Mouse (Mus musculus): ENCODE data around the gene Izumo4. TPM values are rescaled to one million over a fixed set of nuclear protein-coding genes. Genes with fewer than 3 reads are reported as not detected.

Izumo4 gene
- total and polyA plus RNA-seq, 2 experiments from 2014 or later, result 34.4 to 37.9 TPM

GRCm38 (mm10) chr10:80665016-80665380 is 37.0 kb upstream of the Izumo4 start:
- 21% methylated on average over 10 of the region's 10 CpGs for WGBS
- Histone ChIP-seq H3K4me2 (ENCODE audit: low read depth) (no peak overlapping the region), H3K9ac (no peak overlapping the region), H3K4me1 (ENCODE audit: insufficient read depth) (no peaks in the 10 kb centered on the region), H3K27ac (ENCODE audit: low read depth, low read length) (no peak overlapping the region), H3K9me3 (ENCODE audit: low read length) (no peaks in the 10 kb centered on the region), H3K36me3 (ENCODE audit: insufficient read depth) (peaks cover 49% of the 10 kb centered on the region), H3K4me3 (ENCODE audit: low read depth, low read length) (no peak overlapping the region), H3K27me3 (ENCODE audit: insufficient read depth, low read length) (no peaks in the 10 kb centered on the region)
- DNase-seq (no peak), ATAC-seq (no peak)
- TF ChIP-seq CTCF (IDR thresholded peaks at IDR 0.05; ENCODE audit: low read depth), result no peak

- H3K9ac ChIP-seq, result no peak overlapping the region
- H3K4me1 ChIP-seq (ENCODE audit: insufficient read depth), result no peaks in the 10 kb centered on the region
- no peak for TF ChIP-seq CTCF (IDR thresholded peaks at IDR 0.05; ENCODE audit: low read depth)
- H3K4me2 ChIP-seq (ENCODE audit: low read depth), result no peak overlapping the region
- DNase-seq, result no peak
- no peak overlapping the region for H3K27ac ChIP-seq (ENCODE audit: low read depth, low read length)
- H3K36me3 ChIP-seq (ENCODE audit: insufficient read depth), result peaks cover 53% of the 10 kb centered on the region
- no peaks in the 10 kb centered on the region for H3K27me3 ChIP-seq (ENCODE audit: insufficient read depth, low read length)
- no peak for ATAC-seq
- 68% methylated on average over 4 of the region's 4 CpGs for WGBS
- no peaks in the 10 kb centered on the region for H3K9me3 ChIP-seq (ENCODE audit: low read length)
- no peak overlapping the region for H3K4me3 ChIP-seq (ENCODE audit: low read depth, low read length)
Observed at GRCm38 (mm10) chr10:80665459-80665858, 36.5 kb upstream of the Izumo4 start.

- 0 out of 2 replicates have a peak, but pooled peaks have one; percentile 9 for TF ChIP-seq CTCF (IDR thresholded peaks at IDR 0.05; ENCODE audit: low read depth)
- no peak overlapping the region for H3K9ac ChIP-seq
- ATAC-seq (no peak), DNase-seq (no peak)
- H3K27me3 ChIP-seq (ENCODE audit: insufficient read depth, low read length), result no peaks in the 10 kb centered on the region
- no peak overlapping the region for H3K4me3 ChIP-seq (ENCODE audit: low read depth, low read length)
- 80% methylated on average over 10 of the region's 10 CpGs for WGBS
- no peaks in the 10 kb centered on the region for H3K4me1 ChIP-seq (ENCODE audit: insufficient read depth)
- no peaks in the 10 kb centered on the region for H3K9me3 ChIP-seq (ENCODE audit: low read length)
- no peak overlapping the region for H3K4me2 ChIP-seq (ENCODE audit: low read depth)
- H3K36me3 ChIP-seq (ENCODE audit: insufficient read depth), result peaks cover 59% of the 10 kb centered on the region
- no peak overlapping the region for H3K27ac ChIP-seq (ENCODE audit: low read depth, low read length)
Observed at GRCm38 (mm10) chr10:80665981-80666733, 35.8 kb upstream of the Izumo4 start.

- DNase-seq, result no peak
- Histone ChIP-seq H3K36me3 (ENCODE audit: insufficient read depth) (peaks cover 65% of the 10 kb centered on the region), H3K9me3 (ENCODE audit: low read length) (no peaks in the 10 kb centered on the region), H3K27me3 (ENCODE audit: insufficient read depth, low read length) (no peaks in the 10 kb centered on the region), H3K27ac (ENCODE audit: low read depth, low read length) (no peak overlapping the region), H3K4me3 (ENCODE audit: low read depth, low read length) (no peak overlapping the region), H3K9ac (no peak overlapping the region), H3K4me1 (ENCODE audit: insufficient read depth) (no peaks in the 10 kb centered on the region), H3K4me2 (ENCODE audit: low read depth) (no peak overlapping the region)
- no peak for TF ChIP-seq CTCF (IDR thresholded peaks at IDR 0.05; ENCODE audit: low read depth)
- 82% methylated on average over 19 of the region's 19 CpGs for WGBS
- ATAC-seq, result no peak
Observed at GRCm38 (mm10) chr10:80666837-80667412, 35.1 kb upstream of the Izumo4 start.

- Histone ChIP-seq H3K4me1 (ENCODE audit: insufficient read depth) (peaks cover under 1% of the 10 kb centered on the region; the same call in 1 of the 2 replicates), H3K9me3 (ENCODE audit: low read length) (no peaks in the 10 kb centered on the region), H3K36me3 (ENCODE audit: insufficient read depth) (peaks cover 65% of the 10 kb centered on the region), H3K9ac (no peak overlapping the region), H3K4me3 (ENCODE audit: low read depth, low read length) (no peak overlapping the region), H3K27ac (ENCODE audit: low read depth, low read length) (no peak overlapping the region), H3K27me3 (ENCODE audit: insufficient read depth, low read length) (no peaks in the 10 kb centered on the region), H3K4me2 (ENCODE audit: low read depth) (no peak overlapping the region)
- ATAC-seq (no peak), DNase-seq (no peak)
- 82% methylated on average over 11 of the region's 11 CpGs for WGBS
- TF ChIP-seq CTCF (IDR thresholded peaks at IDR 0.05; ENCODE audit: low read depth), result no peak
Observed at GRCm38 (mm10) chr10:80668614-80669013, 33.4 kb upstream of the Izumo4 start.

GRCm38 (mm10) chr10:80669018-80669417 is 33.0 kb upstream of the Izumo4 start:
- 89% methylated on average over 12 of the region's 12 CpGs for WGBS
- H3K4me3 ChIP-seq (ENCODE audit: low read depth, low read length), result no peak overlapping the region
- H3K27me3 ChIP-seq (ENCODE audit: insufficient read depth, low read length), result no peaks in the 10 kb centered on the region
- no peak for ATAC-seq
- H3K9ac ChIP-seq, result no peak overlapping the region
- H3K4me1 ChIP-seq (ENCODE audit: insufficient read depth), result peaks cover 5% of the 10 kb centered on the region
- no peak for DNase-seq
- H3K4me2 ChIP-seq (ENCODE audit: low read depth), result no peak overlapping the region
- no peak for TF ChIP-seq CTCF (IDR thresholded peaks at IDR 0.05; ENCODE audit: low read depth)
- no peak overlapping the region for H3K27ac ChIP-seq (ENCODE audit: low read depth, low read length)
- H3K9me3 ChIP-seq (ENCODE audit: low read length), result no peaks in the 10 kb centered on the region
- peaks cover 65% of the 10 kb centered on the region for H3K36me3 ChIP-seq (ENCODE audit: insufficient read depth)

GRCm38 (mm10) chr10:80669737-80670485 is 32.1 kb upstream of the Izumo4 start:
- Histone ChIP-seq H3K27ac (ENCODE audit: low read depth, low read length) (no peak overlapping the region), H3K27me3 (ENCODE audit: insufficient read depth, low read length) (no peaks in the 10 kb centered on the region), H3K4me1 (ENCODE audit: insufficient read depth) (peaks cover 14% of the 10 kb centered on the region), H3K4me2 (ENCODE audit: low read depth) (no peak overlapping the region), H3K4me3 (ENCODE audit: low read depth, low read length) (no peak overlapping the region), H3K9ac (no peak overlapping the region), H3K36me3 (ENCODE audit: insufficient read depth) (peaks cover 65% of the 10 kb centered on the region), H3K9me3 (ENCODE audit: low read length) (no peaks in the 10 kb centered on the region)
- no peak for TF ChIP-seq CTCF (IDR thresholded peaks at IDR 0.05; ENCODE audit: low read depth)
- WGBS, result 91% methylated on average over 7 of the region's 7 CpGs
- ATAC-seq (no peak), DNase-seq (no peak)
